Mouse (Mus musculus): ENCODE results near the gene Arhgap40. TPM values are rescaled to one million over a fixed set of nuclear protein-coding genes. Genes with fewer than 3 reads are reported as not detected.

The Arhgap40 gene
- total RNA-seq, 2 experiments from 2014 or later, result not detected

GRCm38 (mm10) chr2:158550067-158550466 lies 37.5 kb downstream of the Arhgap40 start:
- DNase-seq, result peak; percentile 59 to 88

GRCm38 (mm10) chr2:158554366-158554765 lies 41.8 kb downstream of the Arhgap40 start:
- peak; percentile 9 to 20 for DNase-seq

DNA sequence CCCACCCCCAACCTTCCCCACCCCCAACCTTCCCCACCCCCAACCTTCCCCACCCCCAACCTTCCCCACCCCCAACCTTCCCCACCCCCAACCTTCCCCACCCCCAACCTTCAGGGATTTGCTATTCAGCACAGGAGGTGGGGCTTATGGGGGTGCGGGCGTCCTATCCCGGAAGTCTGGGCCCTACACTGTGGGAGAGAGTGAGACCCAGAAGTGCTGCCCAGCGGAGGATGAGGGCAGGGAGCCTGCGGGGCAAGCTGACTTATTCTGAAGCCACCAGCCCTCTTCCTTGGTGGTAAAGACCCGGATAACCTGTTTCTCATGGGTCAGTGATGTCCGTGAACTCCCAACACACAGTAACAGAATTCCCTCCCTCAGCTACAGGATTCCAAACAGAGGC lies 42.7 kb downstream of the Arhgap40 start:
- peak; percentile 55 to 65 for DNase-seq

DNA sequence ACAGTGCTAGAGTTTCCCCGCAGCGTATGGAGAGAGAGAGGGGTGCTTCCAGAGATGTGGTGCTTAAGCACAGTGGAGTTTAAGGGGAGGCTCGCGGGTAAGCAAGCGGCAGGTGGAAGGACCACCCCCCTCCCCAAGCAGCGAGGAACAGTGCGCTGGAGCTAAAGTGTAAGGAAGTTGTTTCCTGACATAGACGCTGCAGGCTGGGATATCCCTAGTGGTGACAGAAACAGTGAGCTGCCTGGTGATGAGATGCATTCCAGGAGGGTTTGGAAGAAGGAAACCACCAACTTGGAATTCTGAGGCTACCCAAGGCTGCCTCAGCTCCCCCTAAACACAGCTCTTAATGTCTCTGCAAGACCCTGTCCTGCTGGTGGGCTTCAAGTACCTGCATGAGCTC lies 43.2 kb downstream of the Arhgap40 start:
- DNase-seq, result no peak

DNA sequence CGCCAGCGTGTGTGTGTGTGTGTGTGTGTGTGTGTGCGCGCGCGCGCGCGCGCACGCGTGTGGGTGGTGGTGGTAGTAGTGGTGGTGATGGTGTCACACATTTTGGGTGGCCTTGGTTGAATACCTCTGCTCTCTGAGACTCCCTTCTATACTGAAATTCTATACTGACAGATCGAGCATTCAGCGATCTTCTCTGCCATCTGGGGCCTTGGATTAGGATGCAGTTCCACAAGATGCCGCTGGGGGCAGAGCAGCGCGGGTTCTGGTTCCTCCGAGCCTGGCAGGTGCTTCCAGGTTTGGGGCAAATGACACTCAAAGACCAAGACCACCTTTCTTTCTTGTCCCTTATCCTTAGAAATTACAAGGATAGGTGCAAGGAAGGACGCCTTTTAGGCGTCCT lies 43.6 kb downstream of the Arhgap40 start:
- DNase-seq, result peak; percentile 45 to 86

DNA sequence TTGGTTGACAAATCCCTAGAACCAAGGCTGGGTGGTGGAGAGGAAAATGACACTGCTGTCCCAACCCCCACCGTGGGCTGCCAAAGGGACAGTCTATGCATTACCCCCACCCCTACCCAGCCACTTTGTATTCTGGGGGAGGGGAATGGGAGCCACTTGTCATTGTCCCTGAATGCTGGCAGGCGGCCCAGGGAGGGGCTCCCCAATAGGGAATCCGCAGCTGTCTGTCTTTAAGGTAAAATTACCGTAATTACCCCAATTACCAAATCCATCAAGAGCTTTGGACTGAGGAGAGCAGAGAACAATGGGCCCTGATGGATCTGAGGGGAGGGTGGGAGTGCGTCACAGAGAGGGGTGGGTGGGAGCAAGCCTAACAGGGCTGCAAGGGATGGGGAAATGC lies 44.2 kb downstream of the Arhgap40 start:
- DNase-seq, result no peak

- no peak for DNase-seq
These were observed 47.3 kb downstream of the Arhgap40 start for GRCm38 (mm10) chr2:158559945-158560344.

- DNase-seq, result no peak
These were observed 48.2 kb downstream of the Arhgap40 start for GRCm38 (mm10) chr2:158560801-158561200.

DNA sequence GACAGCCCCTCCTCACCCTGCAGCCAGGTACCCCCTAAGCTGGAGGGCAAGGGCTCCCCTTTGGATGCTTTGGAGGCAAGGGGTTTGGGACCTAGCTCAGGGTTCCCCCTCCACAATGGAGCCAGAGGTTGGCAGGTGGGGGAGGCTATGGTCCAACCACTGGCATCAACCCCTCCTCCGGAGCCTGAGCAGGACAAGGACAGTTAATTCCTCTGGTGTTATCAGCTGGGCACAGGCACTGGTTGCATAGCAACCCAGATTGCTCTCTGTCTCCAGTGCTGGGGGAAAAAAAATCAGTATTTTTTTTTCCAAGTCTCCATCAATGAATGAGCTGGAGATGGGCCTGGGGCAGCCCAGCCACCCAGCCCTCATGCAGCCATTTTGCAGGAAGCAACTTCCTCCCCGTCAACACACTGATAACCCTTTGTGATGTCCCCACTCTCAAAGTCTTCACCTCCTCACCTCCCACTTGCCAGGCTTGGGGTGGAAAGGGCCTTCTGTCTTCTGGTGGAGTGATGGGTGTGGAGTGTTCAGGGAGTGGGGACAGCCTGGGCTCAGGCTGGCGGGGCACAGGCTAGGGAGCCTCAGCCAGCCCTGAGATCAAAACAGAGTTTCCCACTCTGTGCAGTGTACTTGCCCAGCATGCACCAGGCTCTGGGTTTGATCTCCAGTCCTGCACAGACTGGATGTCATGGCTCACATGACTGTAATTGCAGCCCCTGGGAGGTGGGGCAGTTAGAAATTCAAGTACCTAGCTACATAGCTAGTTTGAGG lies 49.0 kb downstream of the Arhgap40 start:
- DNase-seq, result no peak

GRCm38 (mm10) chr2:158570421-158571081 lies 58.0 kb downstream of the Arhgap40 start:
- DNase-seq, result peak; percentile 27 to 49

DNA sequence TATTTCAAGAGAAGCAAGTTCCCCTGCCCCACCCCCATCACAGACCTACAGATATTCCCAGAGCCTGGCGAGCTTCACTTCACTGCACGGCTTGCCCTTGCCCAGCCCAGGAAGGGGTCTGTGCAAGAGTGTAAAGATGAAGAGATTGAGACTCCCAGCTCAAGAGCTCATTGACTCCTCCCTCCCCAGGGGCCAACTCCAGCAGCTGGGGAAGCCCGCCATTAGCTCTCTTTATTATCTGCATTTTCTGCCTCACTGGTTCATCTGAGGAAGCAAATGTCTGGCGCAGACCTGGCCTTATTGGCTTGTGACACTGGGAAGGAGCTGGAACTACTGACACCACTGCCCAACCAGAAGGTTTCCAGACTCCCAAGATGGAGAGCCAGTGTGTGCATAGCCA lies 67.4 kb downstream of the Arhgap40 start:
- no peak for DNase-seq

- peak in 1 of 2 experiments; percentile 42 for DNase-seq
These were observed 72.2 kb downstream of the Arhgap40 start for GRCm38 (mm10) chr2:158584621-158585358.

GRCm38 (mm10) chr2:158588524-158589271 lies 76.1 kb downstream of the Arhgap40 start:
- DNase-seq, result no peak

DNA sequence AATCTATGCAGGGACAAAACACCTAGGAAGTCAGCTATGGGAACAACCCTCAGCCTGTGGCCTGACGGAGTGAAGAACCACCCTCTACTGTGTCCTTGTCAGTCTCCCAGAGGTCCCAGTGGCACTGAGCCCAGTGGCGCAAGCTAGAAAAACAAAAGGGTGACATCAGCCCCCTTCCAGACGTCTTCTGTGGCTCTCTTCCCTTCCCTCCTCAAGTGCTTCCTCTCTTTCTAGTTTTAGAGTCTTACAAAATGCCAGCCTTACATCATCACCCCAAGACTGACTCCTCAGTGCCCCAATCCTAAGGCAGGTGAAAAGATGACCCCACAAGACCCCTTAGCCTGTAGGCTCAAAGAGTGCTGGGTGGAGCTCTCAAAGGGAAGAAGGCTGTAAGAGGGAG lies 77.9 kb downstream of the Arhgap40 start:
- DNase-seq, result no peak

DNA sequence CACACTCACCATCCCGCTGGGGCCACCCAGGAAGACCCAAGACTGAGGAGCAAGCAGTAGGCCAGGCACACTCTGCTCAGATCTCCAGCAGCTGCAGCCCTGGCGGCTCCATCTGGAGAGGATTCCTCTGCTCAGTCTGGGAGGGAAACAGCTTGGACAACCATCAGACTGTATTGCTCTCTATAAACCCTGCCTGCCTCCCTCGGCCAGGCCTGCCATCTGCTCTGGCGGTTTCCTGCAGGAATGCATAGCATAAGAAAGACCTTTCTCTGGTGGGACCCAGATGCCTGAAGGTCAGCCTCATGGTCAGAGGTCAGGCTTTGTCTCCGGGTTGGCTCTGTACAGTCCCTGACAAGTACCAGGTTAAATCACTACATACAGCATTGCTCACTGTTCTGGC lies 78.7 kb downstream of the Arhgap40 start:
- DNase-seq, result no peak

DNA sequence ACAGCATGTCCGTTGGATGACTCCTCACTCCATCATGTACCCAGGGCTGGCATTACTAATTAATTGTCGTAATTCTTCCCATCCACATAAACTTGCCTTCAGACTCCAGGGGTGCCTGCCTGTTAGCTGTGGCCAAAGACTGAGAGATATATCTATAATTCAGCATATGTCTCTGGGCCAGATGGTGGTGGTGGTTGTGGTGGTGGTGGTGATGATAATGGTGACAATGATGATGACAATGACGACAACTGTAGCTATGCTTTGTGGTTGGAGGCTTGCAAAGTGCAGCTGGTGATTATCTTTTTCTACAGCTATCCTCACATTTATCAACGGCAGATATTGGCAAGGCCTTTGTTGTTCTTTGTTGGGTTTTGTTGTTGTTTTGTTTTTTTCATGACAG lies 80.8 kb downstream of the Arhgap40 start:
- no peak for DNase-seq

GRCm38 (mm10) chr2:158595103-158595502 lies 82.5 kb downstream of the Arhgap40 start:
- no peak for DNase-seq

DNA sequence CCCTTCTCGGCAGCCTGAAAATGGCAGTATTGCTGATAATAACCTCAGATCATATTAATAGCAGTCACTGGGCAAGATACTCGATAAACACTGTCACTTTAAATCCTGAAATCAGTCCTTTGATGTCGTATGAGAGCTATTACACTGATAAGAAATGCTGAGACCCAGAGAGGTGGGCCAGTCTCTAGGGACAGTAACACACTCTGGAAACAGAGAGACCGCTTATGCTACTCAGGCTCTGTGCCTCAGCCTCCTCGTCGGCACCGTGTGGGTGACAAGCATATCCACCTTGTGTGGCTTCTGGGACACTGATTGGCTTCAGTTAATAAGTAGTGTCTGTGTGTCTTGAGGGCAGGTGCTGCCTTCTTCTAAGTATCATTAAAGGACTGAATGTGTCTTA lies 83.0 kb downstream of the Arhgap40 start:
- DNase-seq, result no peak

- DNase-seq, result no peak
These were observed 84.2 kb downstream of the Arhgap40 start for GRCm38 (mm10) chr2:158596803-158597202.

All from heart, adult 18-20 months (tissue).